Mouse (Mus musculus) layer of hippocampus, adult 9-10 months (tissue): ENCODE measurements around the gene Mfsd5.

Experiments used
- DNase-seq: peaks from one replicate; pipeline ENCODE4 v3.0.0; 2022; ENCODE audit warnings: low spot score

Gene Mfsd5

DNA sequence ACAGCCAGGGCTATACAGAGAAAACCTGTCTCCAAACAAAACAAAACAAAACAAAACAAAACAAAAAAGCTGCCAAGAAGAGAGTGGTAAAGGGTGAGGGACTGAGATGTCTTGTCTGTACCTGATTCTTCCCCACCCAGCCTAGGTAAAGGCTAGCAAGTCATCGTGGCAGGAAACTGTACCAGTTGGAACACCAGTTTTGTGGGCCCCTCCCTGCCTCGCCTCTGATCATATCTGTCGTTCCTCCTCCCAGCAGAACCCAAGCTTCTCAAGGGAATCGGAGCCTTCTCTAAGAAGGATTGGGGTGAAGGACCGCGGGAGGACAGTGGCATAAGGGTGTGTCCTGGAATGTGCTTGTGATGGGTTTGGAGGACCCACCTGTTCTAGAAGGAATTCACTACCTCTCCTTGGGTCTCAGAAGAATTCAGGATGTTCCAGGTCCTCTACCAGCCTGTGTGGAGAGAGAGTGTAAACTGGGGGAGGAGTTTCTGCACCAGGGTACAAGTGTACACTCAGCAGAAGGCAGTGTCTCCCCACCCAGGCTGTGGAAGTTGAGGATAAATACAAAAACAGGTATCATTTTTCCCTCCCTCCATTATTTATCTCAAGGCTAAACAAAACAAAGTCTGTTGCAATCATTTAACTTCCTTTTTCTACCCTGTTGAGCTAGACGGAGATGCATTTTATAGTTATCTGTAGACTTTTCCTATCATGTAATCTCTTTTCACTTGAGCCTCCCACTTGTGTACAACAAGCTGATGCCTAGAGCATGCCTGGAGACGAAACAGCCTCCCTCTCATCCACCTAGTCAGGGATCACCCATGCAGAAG lies 3.4 kb downstream of the Mfsd5 start:
- no peak for DNase-seq

DNA sequence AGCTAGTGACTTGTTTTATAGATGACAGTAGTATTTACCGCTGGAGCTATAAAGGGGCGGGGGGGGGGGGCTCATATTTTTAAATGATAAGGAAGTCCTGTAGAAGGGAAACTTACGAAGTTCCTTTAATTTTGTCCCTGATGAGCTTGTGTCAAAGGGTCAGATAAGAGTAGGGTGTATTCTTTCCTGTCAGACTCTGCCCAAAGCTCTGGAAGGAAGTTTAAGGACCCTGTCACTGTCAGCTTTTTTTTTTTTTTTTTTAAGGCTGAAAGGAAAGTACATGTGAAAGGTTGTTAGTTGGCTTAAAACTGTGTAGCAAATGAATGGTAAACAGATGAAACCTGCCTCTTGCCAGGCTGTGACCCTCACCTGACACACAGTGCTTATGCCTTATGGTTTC lies 4.4 kb downstream of the Mfsd5 start:
- DNase-seq, result no peak

DNA sequence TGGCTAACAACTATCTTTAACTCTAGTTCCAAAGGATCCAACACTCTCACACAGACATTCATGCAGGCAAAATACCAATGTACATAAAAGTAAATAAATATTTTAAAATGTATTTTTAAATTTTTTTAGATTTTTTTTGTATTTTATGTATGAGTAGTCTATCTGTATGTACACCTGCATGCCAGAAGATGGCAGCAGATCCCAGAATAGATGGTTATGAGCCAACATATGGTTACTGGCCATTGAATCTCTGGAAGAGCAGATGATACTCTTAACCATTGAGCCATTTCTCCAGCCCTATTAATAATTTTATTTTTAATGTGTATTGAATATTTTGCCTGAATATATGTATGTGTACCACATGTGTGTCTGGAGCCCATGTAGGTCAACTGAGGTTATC lies 8.1 kb downstream of the Mfsd5 start:
- DNase-seq, result no peak

DNA sequence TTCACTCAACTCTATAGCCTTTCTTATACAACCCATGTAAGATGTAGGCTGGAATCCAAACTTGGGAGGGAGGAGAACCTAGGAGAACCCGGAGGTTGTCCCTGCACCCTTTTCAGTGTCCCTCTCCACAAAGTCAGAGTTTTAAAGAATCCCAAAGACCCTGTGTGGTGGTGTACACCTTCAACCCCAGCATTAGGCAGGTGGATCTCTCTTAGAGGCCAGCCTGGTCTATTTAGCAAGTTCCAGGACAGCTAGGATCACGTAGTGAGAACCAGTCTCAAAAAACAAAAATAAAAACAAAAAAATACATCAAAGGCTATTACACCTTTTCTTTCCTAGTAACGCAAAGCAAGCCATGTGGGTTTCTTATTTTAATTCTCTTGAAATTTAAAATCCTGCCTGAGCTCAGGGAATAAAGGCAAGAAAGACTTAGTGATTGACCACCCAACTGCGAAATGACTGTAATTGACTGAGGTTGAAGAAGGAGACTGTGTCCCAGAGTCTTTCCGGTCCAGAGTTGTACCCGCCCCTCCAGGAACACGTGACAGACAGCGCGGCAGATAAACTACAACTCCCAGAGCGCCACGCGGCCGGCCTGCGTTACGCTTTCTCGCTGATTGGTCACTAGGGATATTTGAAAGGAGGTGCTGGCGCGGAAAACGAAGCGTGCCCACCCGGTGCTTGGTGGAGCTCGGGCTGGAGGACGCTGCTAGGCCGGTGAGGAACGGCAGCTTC lies 16.5 kb downstream of the Mfsd5 start, which contains the start of gene Espl1:
Gene Espl1 (plus strand): TSS at position 634 of the 735 bp plus-strand sequence.
- DNase-seq, result peak; percentile 78

DNA sequence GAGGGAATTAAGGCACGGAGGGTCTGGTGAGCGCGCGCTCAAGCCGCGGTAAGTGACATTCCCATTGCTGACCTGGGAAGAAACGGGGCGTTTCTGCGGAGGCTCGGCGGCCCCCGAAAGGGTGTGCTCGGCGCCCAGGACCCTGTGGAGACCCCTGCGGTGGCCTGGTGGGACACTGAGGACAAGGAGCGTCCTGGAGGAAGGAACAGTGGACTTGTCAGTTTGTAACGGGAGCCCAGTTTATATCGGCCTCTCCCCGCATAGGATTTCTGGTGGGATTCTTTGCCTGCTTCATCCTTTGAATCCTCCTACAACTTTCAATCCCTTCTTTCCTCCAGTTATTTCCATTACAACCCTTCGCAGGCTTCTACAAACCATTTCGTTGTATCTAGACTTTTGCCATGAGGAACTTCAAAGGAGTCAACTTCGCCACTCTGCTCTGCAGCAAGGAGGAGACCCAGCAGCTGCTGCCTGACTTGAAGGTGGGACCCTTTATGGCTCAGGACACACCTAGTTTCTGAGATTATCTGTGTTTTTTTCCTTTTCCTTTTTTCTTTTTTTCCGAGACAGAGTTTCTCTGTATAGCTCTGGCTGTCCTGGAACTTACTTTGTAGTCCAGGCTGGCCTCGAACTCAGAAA lies 17.2 kb downstream of the Mfsd5 start:
- no peak for DNase-seq

DNA sequence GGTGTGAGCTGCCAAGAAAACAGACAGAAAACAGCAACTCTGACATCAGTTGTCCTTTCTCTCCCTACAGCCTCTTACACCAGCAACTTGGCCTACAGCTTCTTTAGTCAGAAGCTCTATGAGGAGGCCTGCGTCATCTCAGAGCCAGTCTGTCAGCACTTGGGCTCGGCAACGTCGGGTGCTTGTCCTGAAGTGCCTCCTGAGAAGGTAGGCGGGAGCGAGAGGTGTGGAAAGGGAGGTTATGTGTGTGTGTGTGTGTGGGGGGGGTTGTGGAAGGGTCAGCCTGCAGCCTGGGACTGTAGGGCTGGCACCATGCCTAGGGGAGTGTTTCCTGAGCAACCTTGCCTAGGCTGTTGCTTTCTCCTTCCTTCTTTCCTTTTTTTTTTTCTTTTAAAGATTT lies 23.3 kb downstream of the Mfsd5 start:
- DNase-seq, result no peak

DNA sequence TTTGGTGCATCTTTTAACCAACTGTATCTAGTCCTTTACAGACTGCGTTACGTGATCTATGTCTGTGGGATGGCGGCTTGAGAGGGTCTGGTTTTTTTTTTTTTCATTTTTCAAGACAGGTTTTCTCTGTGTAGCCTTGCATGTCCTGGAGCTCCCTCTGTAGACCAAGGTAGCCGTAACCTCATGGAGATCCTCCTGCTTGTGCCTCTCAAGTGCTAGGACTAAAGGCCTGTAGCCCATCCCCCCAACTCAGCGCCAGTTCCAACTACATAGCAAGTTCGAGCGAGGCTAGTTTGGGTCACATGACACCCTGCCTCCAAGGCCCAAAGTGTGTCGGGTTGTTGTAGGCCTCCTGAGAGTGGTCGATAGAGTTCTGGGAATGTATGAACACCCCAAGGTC lies 29.5 kb downstream of the Mfsd5 start:
- no peak for DNase-seq

DNA sequence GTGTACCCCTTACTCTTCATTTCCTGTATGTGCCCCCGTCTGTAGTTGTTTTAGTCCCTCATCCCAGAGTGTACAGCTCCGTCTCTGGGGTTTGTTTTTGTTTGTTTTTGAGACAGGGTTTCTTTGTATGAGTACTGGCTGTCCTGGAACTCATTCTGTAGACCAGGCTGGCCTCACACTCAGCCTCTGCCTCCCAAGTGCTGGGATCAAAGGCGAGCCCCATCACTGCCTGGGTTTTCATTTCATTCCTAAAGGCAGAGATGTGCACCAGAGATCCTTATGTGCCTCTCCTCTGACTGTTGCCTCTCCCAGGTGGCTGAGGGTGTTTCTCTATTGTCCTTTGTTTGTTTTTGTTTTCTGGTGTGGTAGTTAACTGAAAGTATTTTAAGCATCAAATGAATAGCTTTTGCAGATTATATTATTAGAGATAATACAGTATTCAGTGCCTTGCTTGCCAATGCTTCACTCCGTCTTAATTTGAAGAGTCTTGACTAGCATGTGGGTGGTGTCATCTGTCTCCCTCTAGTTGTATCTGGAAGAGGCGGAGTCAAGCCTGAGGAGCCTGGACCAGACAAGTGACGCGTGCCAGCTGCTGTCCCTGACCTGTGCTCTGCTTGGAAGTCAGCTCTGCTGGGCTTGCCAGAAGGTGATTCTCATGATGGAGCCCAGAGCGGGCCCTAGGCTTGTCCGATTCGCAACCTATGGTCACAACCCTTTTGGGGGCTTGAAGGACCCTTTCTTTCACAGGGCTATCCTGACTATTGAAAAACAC lies 31.0 kb downstream of the Mfsd5 start:
- DNase-seq, result no peak

DNA sequence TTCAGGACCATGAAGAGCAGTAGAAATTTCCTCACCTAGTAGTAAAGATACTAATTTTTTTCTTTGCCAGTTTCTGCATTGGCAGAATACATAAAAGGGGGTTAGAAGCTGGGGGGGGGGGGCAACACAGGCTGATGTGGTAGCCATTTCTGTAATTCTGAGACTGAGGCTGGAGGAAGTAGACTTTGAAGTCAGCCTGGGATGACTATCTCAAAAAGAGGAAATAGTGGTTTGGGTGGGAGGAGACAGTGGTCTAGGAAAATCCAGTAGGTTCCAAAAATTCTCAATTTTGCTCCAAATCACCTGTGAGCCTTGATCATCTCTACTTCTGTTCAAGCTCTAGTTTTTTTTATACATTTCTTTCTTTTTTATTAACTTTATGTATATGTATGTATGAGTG lies 32.2 kb downstream of the Mfsd5 start:
- DNase-seq, result no peak

DNA sequence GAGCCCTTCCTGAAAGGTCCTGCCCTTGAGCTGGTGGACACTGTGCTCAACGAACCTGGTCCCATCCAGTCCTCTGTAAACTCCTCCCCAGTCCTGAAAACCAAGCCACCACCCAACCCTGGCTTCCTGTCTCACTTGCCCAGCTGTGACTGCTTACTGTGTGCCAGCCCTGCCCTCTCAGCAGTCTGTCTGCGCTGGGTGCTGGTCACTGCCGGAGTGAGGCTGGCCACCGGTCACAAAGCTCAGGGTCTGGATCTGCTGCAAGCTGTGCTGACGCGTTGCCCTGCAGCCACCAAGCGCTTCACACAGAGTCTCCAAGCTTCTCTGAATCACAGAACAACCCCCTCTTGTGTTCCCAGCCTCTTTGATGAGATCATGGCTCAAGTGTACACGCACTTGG lies 36.0 kb downstream of the Mfsd5 start:
- DNase-seq, result no peak

DNA sequence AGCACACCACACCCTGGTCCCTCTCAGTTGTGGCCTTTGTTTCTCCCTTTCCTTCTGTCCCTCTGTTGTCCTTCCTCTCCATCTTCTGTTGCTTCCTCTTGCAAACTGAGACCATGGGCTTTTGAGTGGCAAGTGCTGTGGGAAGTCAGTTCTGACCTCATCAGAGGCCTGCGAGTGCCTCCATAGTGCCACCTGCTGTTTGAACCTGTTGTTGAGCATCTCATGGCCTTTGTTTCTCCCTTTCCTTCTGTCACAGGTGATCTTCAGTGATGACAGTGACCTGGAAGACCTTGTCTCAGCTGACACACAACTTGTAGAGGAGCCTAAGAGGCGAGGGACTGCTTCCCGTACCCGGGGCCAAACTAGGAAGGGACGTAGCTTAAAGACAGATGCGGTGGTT lies 37.0 kb downstream of the Mfsd5 start:
- DNase-seq, result peak; percentile 70

DNA sequence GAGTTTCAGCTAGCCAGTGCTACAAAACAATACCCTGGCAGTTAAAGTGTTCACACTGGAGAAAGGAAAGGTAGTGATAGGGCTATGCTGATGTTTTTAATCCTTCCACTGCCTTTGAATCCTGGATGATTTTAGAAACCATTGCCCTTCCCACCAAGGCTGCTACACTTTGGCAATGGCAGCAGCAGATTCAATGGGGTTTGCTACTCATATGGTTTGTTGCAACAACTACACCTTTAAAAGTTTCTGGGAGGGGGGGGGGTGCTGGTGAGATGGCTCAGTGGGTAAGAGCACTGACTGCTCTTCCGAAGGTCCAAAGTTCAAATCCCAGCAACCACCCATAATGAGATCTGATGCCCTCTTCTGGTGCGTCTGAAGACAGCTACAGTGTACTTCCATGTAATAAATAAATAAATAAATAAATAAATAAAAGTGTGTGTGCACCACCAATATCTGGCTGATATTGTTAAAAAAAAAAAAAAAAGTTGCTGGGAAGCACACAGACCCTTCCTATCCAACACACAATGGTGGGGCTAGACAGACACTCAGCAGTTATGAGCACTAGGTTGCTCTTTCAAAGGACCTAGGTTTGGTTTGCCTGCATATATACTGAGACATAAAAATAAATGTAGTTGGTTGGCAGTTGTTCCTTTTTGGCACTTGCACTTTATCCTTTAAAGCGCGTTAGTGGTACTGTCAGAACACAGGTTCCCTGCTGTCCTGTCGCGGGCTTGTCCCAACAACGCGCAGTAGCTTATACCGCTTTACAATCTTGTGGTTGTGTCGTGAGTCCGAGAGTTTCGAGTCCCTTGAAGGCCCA lies 45.6 kb downstream of the Mfsd5 start:
- DNase-seq, result no peak

DNA sequence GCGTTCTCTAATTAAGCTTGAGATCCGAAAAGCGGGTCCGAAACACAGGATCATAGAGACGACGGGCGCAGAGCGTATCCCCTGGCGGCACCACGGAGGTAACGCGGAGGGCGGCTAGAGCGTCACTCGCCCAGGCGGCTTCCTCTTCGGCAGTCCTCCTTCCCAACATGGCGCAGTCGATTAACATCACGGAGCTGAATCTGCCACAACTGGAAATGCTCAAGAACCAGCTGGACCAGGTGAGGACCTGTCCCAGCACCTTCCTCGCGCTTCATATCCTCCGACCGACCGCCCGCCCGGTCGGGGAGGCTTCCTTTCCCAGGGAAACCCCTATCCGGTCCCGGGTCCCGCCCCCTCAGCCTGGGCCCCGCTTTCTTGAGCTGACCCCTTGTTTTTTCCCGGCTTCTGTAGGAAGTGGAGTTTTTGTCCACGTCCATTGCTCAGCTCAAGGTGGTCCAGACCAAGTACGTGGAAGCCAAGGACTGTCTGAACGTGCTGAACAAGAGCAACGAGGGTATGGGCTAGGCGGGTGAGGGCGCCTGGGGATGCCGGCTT lies 46.8 kb downstream of the Mfsd5 start, which contains the start of gene Pfdn5:
Gene Pfdn5 (plus strand): TSS at position 95 of the 555 bp plus-strand sequence.
- DNase-seq, result peak; percentile 61

DNA sequence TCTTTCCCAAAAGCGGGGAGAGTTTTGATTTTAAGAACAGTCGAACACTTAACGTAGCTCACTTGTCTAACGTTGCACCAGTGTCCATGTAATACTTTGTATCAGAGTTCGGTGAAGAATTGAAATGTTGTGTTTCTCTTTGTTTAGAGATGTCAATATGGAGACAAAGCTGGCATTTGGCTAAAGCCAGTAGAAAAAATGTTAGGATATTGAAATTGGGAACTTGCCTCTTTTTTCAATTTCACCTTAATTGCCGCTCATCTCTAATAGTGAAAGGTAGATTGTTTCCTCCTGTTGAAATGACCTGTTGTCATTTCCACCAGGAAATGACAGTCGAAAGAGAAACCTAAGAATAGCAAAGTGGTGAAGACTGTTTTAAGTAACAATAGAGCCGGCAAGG lies 47.6 kb downstream of the Mfsd5 start:
- DNase-seq, result no peak
